Mouse (Mus musculus) heart, embryonic 12.5 days (tissue): Measurements from ENCODE around the gene Nup93. TPM values are rescaled to one million over a fixed set of nuclear protein-coding genes. Genes with fewer than 3 reads are reported as not detected.

ENCODE experiments used
- ATAC-seq: fragments of 200-750 bp; cut with Nextera tagmentation; 2 replicates; pipeline ENCODE4 v1.8.0; 2017; ENCODE audit warnings: moderate TSS enrichment, moderate library complexity; ENCODE audit not compliant: insufficient number of reproducible peaks, low FRiP score
- H3K27ac ChIP-seq: fragments of 300-500 bp; sonication (generic); 2 replicates; pipeline ENCODE4 v1.5.1; 2016; ENCODE audit warnings: mild to moderate bottlenecking, moderate library complexity; ENCODE audit not compliant: poor library complexity, severe bottlenecking
- H3K27me3 ChIP-seq: fragments of 300-500 bp; sonication (generic); replicated peaks from 2 replicates; pipeline ENCODE4 v1.6.1; 2016; ENCODE audit warnings: mild to moderate bottlenecking, moderate library complexity
- H3K36me3 ChIP-seq: fragments of 300-500 bp; sonication (generic); 2 replicates; pipeline ENCODE4 v1.6.1; 2016; ENCODE audit warnings: mild to moderate bottlenecking, moderate library complexity
- H3K4me1 ChIP-seq: fragments of 300-500 bp; sonication (generic); replicated peaks from 2 replicates; pipeline ENCODE4 v1.6.1; 2016; ENCODE audit warnings: mild to moderate bottlenecking
- H3K4me2 ChIP-seq: fragments of 300-500 bp; sonication (generic); 2 replicates; pipeline ENCODE4 v1.6.1; 2016; ENCODE audit warnings: mild to moderate bottlenecking, moderate library complexity
- H3K4me3 ChIP-seq: fragments of 300-500 bp; sonication (generic); 2 replicates; pipeline ENCODE4 v1.5.1; 2016; ENCODE audit warnings: mild to moderate bottlenecking
- H3K9ac ChIP-seq: fragments of 300-500 bp; sonication (generic); 2 replicates; pipeline ENCODE4 v1.6.1; 2016; ENCODE audit warnings: mild to moderate bottlenecking, moderate library complexity
- H3K9me3 ChIP-seq: fragments of 300-500 bp; sonication (generic); replicated peaks from 2 replicates; pipeline ENCODE4 v1.6.1; 2016; ENCODE audit warnings: mild to moderate bottlenecking, moderate library complexity
- WGBS: fragments of 180-500 bp; shearing (Covaris S2); methylation state at CpG from one replicate; pipeline ENCODE4 v1.1.7; 2016; 5-methylcytosine and 5-hydroxymethylcytosine counted together
- polyA plus RNA-seq: library from polyadenylated mRNA; unstranded; fragments of >200 nt; fragmentation: Nextera tagmentation; extraction: Ambion mirVana; gene quantifications from 2 replicates; pipeline ENCODE4 v1.2.1, GENCODE M21; 2016

Nup93 gene
- polyA plus RNA-seq, 1 experiment from 2014 or later = 71.6 TPM

DNA sequence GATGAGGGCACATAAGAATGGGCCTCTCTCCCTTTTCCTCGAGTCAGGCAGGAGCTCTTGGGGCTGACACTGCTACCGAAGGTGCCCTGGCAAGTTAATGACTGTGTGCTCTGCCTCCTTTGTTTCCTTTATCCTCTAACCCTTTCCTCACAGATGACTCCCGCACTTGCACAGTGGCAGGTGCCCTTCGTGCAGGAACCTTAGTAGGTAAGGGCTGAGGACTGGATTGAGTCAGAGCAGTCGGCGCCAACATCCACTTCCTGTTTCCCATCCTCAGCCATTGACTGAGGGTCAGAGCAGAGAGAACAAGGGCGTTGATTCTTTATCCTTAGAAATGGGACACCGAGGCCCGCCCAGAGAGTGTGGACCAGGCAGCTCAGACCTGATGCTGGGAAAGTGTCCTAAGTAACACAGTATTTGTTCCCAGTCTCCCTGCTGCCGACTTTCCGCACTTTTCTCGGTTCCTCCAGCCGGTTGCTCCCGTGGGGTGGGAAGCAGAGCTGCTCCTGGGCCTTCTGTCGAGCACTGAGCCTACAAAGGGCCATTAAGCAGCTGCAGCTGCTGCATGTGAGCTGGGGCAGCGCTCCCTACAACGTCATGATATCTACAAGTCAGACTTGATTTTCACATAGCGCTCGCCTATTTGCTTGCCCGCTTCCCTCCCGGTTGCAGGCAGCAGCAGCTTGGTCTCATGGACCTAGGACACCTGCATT is 26.9 kb upstream of the Nup93 start:
- H3K9ac ChIP-seq = no peak overlapping the region
- H3K4me1 ChIP-seq = peaks cover 52% of the 10 kb centered on the region
- no peaks in the 10 kb centered on the region for H3K9me3 ChIP-seq
- H3K4me3 ChIP-seq = no peak overlapping the region
- no peak for ATAC-seq
- H3K27ac ChIP-seq = no peak overlapping the region
- no peaks in the 10 kb centered on the region for H3K36me3 ChIP-seq
- peak overlapping the region; percentile 60 for H3K4me2 ChIP-seq
- H3K27me3 ChIP-seq = peaks cover 51% of the 10 kb centered on the region
- WGBS = 39% methylated on average over 21 of the region's 21 CpGs

DNA sequence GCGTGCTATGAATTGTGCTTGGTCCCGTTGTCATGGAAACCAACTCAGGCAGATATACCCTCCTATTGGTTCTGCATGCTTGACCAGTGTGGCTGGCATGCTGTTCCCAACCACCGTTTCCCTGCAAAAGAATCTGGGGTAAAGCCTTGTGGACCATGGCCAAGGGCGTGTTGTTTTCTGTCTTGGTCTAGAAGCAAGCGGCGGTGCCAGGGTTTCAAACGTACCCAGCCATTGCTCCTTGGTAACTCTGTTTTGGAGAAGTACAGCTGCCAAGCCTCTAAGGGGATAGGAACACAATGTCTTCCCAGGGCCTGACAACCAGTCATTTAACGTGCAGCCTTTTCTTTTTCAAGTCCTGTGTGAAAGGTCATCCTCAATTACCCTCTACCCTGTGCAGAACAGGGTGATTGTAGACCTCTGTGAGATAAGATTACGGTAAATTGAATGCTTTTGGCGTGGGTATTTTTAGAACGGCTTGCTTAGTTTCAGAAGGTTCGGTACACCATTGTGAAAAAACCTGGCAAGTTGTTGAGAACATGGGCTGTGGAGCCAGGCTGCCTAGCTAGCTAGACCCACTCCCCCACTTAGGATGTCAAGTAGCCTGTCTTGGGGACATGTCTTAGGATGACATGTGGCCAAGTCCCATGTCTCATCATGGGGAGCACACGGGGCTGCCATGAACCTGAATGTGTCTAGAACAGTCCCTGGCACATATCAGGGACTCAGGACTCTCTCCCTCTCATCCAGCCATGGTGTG is 24.9 kb upstream of the Nup93 start:
- WGBS = 50% methylated on average over 13 of the region's 13 CpGs
- no peak for ATAC-seq

DNA sequence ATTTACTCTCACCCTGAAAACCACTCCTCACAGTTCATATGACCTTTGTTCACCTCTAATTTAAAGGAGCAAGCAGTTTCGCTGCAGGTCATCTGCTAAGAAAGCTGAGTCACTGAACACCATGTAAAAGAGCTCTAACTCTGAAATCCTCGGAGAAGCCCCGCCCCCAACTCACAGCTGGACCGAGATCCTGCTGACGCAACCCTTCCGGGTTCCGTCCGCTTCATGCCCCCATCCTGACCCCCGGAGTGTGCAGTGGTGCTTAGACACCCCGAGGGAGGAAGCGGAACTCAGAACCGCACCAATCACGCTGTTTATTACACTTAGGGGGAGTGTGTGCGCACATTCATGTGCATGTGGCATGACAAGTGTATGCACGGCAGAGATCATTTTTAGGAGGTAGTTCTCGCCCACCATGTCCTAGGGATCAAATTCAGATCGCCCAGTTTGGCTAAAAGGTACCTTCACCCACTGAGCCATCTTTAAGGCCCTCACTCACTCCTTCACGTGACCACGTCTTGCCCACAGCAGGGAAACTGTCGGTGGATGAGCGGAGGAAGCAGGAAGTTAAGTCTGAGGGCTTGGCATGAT is 23.2 kb upstream of the Nup93 start:
- Histone ChIP-seq H3K4me1 (peaks cover 30% of the 10 kb centered on the region), H3K36me3 (no peaks in the 10 kb centered on the region), H3K4me2 (peak overlapping the region; percentile 72), H3K9ac (peak overlapping the region; percentile 24; the same call in 1 of the 2 replicates), H3K4me3 (peak overlapping the region; percentile 43), H3K9me3 (no peaks in the 10 kb centered on the region), H3K27ac (no peak overlapping the region), H3K27me3 (peaks cover 17% of the 10 kb centered on the region)
- ATAC-seq = peak; percentile 75
- WGBS = 21% methylated on average over 21 of the region's 21 CpGs

More for the DNA sequence above, 24.9 kb upstream of the Nup93 start:
- Histone ChIP-seq H3K9me3 (no peaks in the 10 kb centered on the region), H3K36me3 (no peaks in the 10 kb centered on the region), H3K4me1 (peaks cover 33% of the 10 kb centered on the region), H3K27ac (no peak overlapping the region), H3K9ac (no peak overlapping the region), H3K27me3 (peaks cover 34% of the 10 kb centered on the region), H3K4me2 (no peak overlapping the region), H3K4me3 (no peak overlapping the region)

DNA sequence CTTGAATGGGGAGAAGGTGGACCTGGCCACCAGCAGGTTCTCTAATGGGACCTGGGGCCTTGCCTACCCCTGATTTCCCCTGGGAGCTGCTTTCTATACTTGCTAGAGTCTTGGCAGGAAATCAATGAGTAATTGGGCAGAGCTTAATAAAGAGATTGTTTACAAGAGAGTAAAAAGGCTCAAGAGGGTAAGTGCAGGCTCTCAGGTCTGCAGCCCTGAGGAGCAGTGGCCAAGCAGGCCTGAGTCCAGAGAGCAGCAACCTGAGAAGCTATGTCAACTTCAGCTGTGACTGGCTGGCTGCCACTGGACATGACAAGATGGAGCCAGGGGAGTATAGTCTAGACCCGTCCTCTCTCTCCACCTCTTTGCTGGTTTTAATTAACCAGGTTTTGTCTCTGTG is 21.4 kb upstream of the Nup93 start:
- no peak overlapping the region for H3K27ac ChIP-seq
- 63% methylated on average over 1 of the region's 1 CpGs for whole genome bisulfite sequencing
- H3K4me2 ChIP-seq = no peak overlapping the region
- no peaks in the 10 kb centered on the region for H3K9me3 ChIP-seq
- 0 out of 2 replicates have a peak, but pooled peaks cover 3% of the 10 kb centered on the region for H3K27me3 ChIP-seq
- H3K4me3 ChIP-seq = no peak overlapping the region
- no peak overlapping the region for H3K9ac ChIP-seq
- ATAC-seq = no peak
- peaks cover 16% of the 10 kb centered on the region for H3K4me1 ChIP-seq
- no peaks in the 10 kb centered on the region for H3K36me3 ChIP-seq

DNA sequence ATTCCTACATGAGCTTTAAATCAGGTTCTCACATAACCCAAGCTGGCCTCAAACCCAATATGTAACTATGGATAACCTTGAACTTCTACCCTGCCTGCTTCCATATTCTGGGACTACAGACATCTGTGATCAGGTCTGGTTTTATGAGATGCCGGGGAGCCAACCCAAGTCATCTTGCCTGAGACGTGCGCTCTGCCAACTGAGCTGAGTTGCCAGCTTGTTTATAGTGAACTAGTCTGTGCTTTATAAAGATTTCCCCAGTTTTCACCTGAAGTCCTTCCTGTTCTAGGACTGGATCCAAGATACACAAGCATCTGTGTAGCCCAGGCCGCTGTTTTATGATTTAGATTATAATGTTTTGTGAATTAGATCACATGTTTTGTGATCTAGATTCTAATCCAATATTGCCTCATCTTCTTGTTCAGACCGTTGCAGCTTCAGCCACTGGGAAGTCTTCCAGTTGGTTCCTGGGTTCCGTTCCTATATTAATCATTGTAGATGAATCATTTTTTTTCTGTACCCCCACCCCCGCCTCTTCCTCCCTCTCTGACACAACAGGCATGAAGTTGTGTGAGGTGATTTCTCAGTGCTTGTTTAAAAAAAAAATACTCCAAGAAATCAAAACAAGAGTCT is 19.7 kb upstream of the Nup93 start:
- no peak overlapping the region for H3K9ac ChIP-seq
- WGBS = 83% methylated on average over 7 of the region's 7 CpGs
- no peak for ATAC-seq
- no peak overlapping the region for H3K27ac ChIP-seq
- H3K36me3 ChIP-seq = no peaks in the 10 kb centered on the region
- H3K4me3 ChIP-seq = no peak overlapping the region
- no peaks in the 10 kb centered on the region for H3K27me3 ChIP-seq
- H3K4me2 ChIP-seq = no peak overlapping the region
- peaks cover 9% of the 10 kb centered on the region for H3K4me1 ChIP-seq
- H3K9me3 ChIP-seq = no peaks in the 10 kb centered on the region

DNA sequence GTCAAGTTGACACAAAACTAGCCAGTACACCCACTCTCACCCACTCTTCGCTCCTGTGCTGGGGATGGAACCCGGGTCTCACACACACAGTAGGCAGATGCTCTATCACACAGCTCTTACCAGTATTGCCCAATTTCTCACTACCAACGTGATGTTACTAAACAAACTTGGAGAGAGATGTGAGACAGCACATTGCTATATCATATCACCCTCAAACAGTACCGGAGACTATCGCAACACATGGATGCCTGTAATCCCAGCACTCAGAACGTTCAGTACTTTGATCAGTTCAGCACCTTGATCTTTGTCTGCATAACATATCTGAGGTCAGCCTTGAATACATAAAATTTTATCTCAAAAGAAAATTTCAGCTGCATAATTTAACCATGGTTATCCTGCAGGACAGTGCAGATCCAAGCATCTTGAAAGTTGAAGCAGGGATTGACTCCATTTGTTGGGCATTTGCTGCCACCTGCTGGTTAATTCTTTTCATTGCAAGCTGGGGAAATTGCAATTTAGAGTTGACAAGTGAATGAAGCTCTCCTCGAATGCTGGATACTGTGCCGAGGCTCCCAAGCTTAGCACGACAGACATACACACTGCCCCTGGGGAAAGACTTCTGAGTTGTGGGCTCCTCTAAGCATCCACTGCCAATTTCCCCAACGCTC is 15.0 kb upstream of the Nup93 start:
- no peaks in the 10 kb centered on the region for H3K27me3 ChIP-seq
- no peaks in the 10 kb centered on the region for H3K9me3 ChIP-seq
- H3K4me2 ChIP-seq = no peak overlapping the region
- H3K36me3 ChIP-seq = no peaks in the 10 kb centered on the region
- no peak for ATAC-seq
- H3K4me3 ChIP-seq = no peak overlapping the region
- 45% methylated on average over 10 of the region's 10 CpGs for WGBS
- no peaks in the 10 kb centered on the region for H3K4me1 ChIP-seq
- H3K27ac ChIP-seq = no peak overlapping the region
- H3K9ac ChIP-seq = no peak overlapping the region

DNA sequence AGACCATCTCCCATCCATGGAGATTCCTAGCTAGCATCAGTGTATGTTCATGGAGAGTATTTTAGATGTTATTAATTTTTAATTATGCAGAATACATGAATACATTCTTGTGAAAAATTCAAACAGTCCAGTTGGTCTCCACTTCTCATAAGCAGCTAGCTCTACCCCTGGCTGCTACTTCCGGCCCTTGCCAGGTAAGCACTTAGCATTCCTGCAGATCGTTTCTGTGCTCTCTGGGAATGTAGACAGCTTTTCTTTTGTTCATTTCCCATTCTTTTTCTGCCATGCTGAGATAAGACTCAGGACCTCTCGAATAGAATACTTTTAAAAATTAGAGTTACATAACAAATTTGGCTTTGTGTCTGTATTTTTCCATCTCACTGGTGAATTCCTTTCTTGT is 10.3 kb upstream of the Nup93 start:
- ATAC-seq = no peak
- Histone ChIP-seq H3K4me3 (no peak overlapping the region), H3K4me2 (no peak overlapping the region), H3K9me3 (no peaks in the 10 kb centered on the region), H3K27ac (no peak overlapping the region), H3K9ac (no peak overlapping the region), H3K4me1 (0 out of 2 replicates have a peak, but pooled peaks cover 4% of the 10 kb centered on the region), H3K27me3 (no peaks in the 10 kb centered on the region), H3K36me3 (no peaks in the 10 kb centered on the region)
- 60% methylated on average over 3 of the region's 3 CpGs for WGBS

DNA sequence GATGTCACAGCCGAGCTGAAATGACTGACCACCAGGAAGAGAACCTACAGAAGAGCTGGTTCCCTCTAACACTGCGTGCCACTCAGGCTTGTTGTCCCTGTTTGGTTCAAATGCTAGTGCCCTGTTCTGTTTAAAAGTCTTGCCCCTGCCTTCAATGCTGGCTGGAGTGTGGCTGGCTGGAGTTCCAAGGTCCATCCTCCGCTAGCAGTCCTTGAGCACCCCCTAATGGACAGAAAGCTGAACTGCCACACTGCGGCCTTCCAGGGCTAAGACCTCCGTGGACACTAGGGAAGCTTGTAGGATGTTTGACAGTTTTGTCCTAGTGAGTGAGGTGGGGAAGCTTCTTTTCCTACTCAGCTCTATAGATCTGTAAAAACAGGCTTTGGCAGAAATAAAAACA is 8.6 kb upstream of the Nup93 start:
- Histone ChIP-seq H3K4me2 (no peak overlapping the region), H3K9me3 (no peaks in the 10 kb centered on the region), H3K9ac (no peak overlapping the region), H3K4me1 (peaks cover 9% of the 10 kb centered on the region), H3K36me3 (no peaks in the 10 kb centered on the region), H3K27me3 (no peaks in the 10 kb centered on the region), H3K4me3 (no peak overlapping the region), H3K27ac (no peak overlapping the region)
- ATAC-seq = no peak; the same call in 1 of the 2 replicates
- WGBS = 11% methylated on average over 5 of the region's 5 CpGs

DNA sequence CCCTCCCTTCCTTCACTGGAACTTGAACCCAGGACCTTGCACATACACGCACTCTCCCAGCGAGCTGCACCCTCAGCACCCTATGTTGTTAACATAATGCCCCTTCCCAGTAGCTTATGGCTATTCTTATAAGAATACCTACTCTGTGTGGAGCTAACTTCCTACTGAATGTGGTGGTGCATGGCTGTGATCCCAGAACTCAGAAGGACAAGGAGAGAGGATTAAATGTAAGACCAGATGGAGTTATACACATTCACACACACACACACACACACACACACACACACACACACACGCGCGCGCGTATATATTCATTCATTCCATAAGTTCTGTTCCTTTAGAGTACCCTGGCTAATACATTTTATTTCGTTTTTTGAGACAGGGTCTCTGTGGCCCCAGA is 8.1 kb upstream of the Nup93 start:
- Histone ChIP-seq H3K4me1 (peaks cover 9% of the 10 kb centered on the region), H3K27ac (no peak overlapping the region), H3K9me3 (no peaks in the 10 kb centered on the region), H3K36me3 (no peaks in the 10 kb centered on the region), H3K4me3 (no peak overlapping the region), H3K9ac (no peak overlapping the region), H3K27me3 (no peaks in the 10 kb centered on the region), H3K4me2 (no peak overlapping the region)
- no peak for ATAC-seq
- WGBS = 73% methylated on average over 8 of the region's 8 CpGs

DNA sequence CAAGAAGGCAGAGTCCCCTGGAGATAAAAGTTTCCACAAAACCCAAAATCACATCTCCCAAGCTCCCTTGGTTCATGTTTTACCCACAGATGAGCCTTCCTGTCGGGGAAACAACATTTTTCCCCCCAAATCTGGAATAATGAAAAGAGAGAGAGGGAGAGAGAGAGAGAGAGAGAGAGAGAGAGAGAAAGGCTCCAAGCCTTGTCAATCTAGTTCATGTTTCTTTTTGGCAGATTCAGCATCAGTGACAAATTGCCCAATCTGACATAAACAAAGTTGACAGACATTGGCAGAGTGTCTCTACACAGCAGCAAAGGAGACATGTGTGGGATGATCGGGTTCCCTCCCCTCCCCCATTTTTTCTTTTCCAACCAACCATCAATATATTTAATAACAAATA is 6.9 kb upstream of the Nup93 start:
- Histone ChIP-seq H3K4me3 (no peak overlapping the region), H3K27ac (no peak overlapping the region), H3K9me3 (no peaks in the 10 kb centered on the region), H3K36me3 (no peaks in the 10 kb centered on the region), H3K4me1 (peaks cover 9% of the 10 kb centered on the region), H3K9ac (no peak overlapping the region), H3K27me3 (no peaks in the 10 kb centered on the region), H3K4me2 (no peak overlapping the region)
- WGBS = 70% methylated on average over 2 of the region's 2 CpGs
- no peak for ATAC-seq

DNA sequence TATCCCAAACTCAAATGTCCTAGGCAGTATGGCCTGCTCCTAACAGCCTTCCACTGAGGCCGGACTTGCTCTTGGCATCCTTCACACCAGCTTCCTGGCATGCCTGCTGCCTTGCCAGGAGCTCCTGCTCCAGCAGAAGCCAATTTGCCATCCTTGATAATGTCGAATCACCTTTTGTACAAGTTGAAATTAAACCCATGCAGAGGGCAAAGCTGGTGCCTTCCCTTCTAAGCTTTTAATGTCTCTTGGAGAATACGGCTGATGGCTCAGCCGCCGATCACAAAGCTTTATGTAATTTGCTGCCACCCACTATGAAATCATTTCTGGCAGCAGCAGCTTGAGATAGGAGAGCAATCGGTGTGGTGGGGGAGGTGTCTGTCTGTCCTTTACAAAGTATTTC is 4.7 kb upstream of the Nup93 start:
- no peak overlapping the region for H3K4me2 ChIP-seq
- peaks cover 15% of the 10 kb centered on the region for H3K4me1 ChIP-seq
- no peak for ATAC-seq
- H3K9me3 ChIP-seq = no peaks in the 10 kb centered on the region
- no peaks in the 10 kb centered on the region for H3K27me3 ChIP-seq
- no peak overlapping the region for H3K27ac ChIP-seq
- 64% methylated on average over 6 of the region's 6 CpGs for WGBS
- H3K4me3 ChIP-seq = no peak overlapping the region
- H3K9ac ChIP-seq = no peak overlapping the region
- no peaks in the 10 kb centered on the region for H3K36me3 ChIP-seq
